12 mouse cellular contexts compared by ENCODE assay signal in genomic region chr5:53236136-53236535, GRCm38 (mm10). TPM values are rescaled to one million over a fixed set of nuclear protein-coding genes. Genes with fewer than 3 reads are reported as not detected.
DNase-seq lines count a peak whose midpoint lies in the region; ATAC-seq and TF ChIP-seq lines count a peak whose summit lies in the region.
"Had no signal": no experiment of that assay in that cellular context is flagged by ENCODE, and none has a peak within 500 bp of the region (broad histone marks: within the 10 kb centered on the region; RNA-seq: fewer than 3 reads in every experiment).

No protein-coding gene starts in this region.

- H3K36me3 ChIP-seq in kidney, embryonic 15.5 days, result no peaks in the 10 kb centered on the region
- H3K36me3 ChIP-seq: embryonic facial prominence, embryonic 12.5 days had no signal

- DNase-seq in kidney, adult 11 months, result no peak
- peak; percentile 36 for DNase-seq in 416B (ENCODE audit: low read depth)
- DNase-seq in adrenal gland, adult 8-10 months, result peak; percentile 35
- DNase-seq in heart, postnatal 4 days, result peak; percentile 20
- DNase-seq in left cerebral cortex, adult 2 months (ENCODE audit: extremely low spot score in 1 of 2, low spot score in 2 of 2), result no peak
- no peak for DNase-seq in spleen, postnatal 14 days (ENCODE audit: low spot score in 2 of 2)
- DNase-seq in embryo, embryonic 10.5 days (ENCODE audit: low spot score), result no peak
- DNase-seq: thymus, postnatal 4 days had no signal

- no peak overlapping the region for H3K4me3 ChIP-seq in kidney, embryonic 15.5 days (replicated peaks)
- H3K4me3 ChIP-seq in left cerebral cortex, adult 2 months, result no peak overlapping the region
- H3K4me3 ChIP-seq: embryonic facial prominence, embryonic 12.5 days had no signal

- H3K27me3 ChIP-seq in kidney, embryonic 15.5 days, result no peaks in the 10 kb centered on the region
- H3K27me3 ChIP-seq: embryonic facial prominence, embryonic 12.5 days had no signal

- peaks cover 26% of the 10 kb centered on the region for H3K4me1 ChIP-seq in kidney, embryonic 15.5 days

- no peak overlapping the region for H3K4me2 ChIP-seq in kidney, embryonic 15.5 days
- H3K4me2 ChIP-seq: embryonic facial prominence, embryonic 12.5 days had no signal

- intact Hi-C loops in left cerebral cortex, adult 2 months (cut with DNase I), result no loop called here

- no peak for ATAC-seq in kidney, embryonic 15.5 days (replicated peaks; ENCODE audit: low FRiP score)
- ATAC-seq: forebrain, embryonic 16.5 days had no signal

- no peaks in the 10 kb centered on the region for H3K9me3 ChIP-seq in kidney, embryonic 15.5 days (replicated peaks)
- H3K9me3 ChIP-seq: embryonic facial prominence, embryonic 12.5 days had no signal

- H3K9ac ChIP-seq in kidney, embryonic 15.5 days, result no peak overlapping the region
- H3K9ac ChIP-seq: embryonic facial prominence, embryonic 12.5 days had no signal

- no peak for TF ChIP-seq CTCF in left cerebral cortex, adult 2 months (IDR thresholded peaks at IDR 0.05)

- 0 out of 2 replicates have a peak overlapping the region, but pooled peaks have one; percentile 37 for H3K27ac ChIP-seq in kidney, embryonic 15.5 days
- no peak overlapping the region for H3K27ac ChIP-seq in left cerebral cortex, adult 2 months
- H3K27ac ChIP-seq: embryonic facial prominence, embryonic 12.5 days; macrophage had no signal

- WGBS in kidney, embryonic 15.5 days, result 34% methylated on average over 5 of the region's 5 CpGs

RNA-seq across cellular contexts. Expression of gene Sel1l3, which starts 22.4 kb away (rescaled TPM):
- 19.0 and 20.1 TPM in 2 replicates for polyA plus RNA-seq in kidney, embryonic 15.5 days (2015; fragmentation: Nextera tagmentation; extraction: Ambion mirVana)
- total RNA-seq in adrenal gland, adult 8-10 months (2022), result 1 to 10 TPM; 1.5 to 3.9 (median 2.1) TPM
- 1 to 10 TPM in 1 of 2 experiments, under 1 TPM in 1; 0.95 to 1.4 TPM for total RNA-seq in heart, postnatal 4 days (2021)
- 10 to 100 TPM; 66.6 to 70.5 TPM for total RNA-seq in left cerebral cortex, adult 2 months (2021)

RNA-seq across cellular contexts. Expression of gene Smim20, which starts 30.7 kb away (rescaled TPM):
- polyA plus RNA-seq in kidney, embryonic 15.5 days (2015; fragmentation: Nextera tagmentation; extraction: Ambion mirVana), result 82.0 and 82.7 TPM in 2 replicates
- 10 to 100 TPM; 55.6 to 62.9 (median 59.5) TPM for total RNA-seq in adrenal gland, adult 8-10 months (2022)
- total RNA-seq in heart, postnatal 4 days (2021), result 100 to 1,000 TPM in 1 of 2 experiments, 10 to 100 TPM in 1; 92.9 to 102 TPM
- total RNA-seq in left cerebral cortex, adult 2 months (2021), result 10 to 100 TPM; 36.4 to 39.7 TPM

Comparison
In these comparisons a context has a peak if more than half of its experiments do, and no peak if none do; other contexts are left out.
1. DNase-seq: peak in 416B (single experiment), adrenal gland, adult 8-10 months (single experiment) and heart, postnatal 4 days (single experiment); none in kidney, adult 11 months (single experiment), left cerebral cortex, adult 2 months (0 of 2), spleen, postnatal 14 days (0 of 2) and embryo, embryonic 10.5 days (single experiment).
2. RNA of gene Sel1l3, which starts 22.4 kb away (total RNA-seq): 66.6 to 70.5 TPM in left cerebral cortex, adult 2 months; 1.5 to 3.9 TPM in adrenal gland, adult 8-10 months and 0.95 to 1.4 TPM in heart, postnatal 4 days; every median in the first group is over 10 times any median in the second.